Mouse (Mus musculus): Measurements from ENCODE around the gene Per1. TPM values are rescaled to one million over a fixed set of nuclear protein-coding genes. Genes with fewer than 3 reads are reported as not detected.

Per1 gene
- polyA plus RNA-seq, 1 experiment from 2014 or later = 30.0 TPM

DNA sequence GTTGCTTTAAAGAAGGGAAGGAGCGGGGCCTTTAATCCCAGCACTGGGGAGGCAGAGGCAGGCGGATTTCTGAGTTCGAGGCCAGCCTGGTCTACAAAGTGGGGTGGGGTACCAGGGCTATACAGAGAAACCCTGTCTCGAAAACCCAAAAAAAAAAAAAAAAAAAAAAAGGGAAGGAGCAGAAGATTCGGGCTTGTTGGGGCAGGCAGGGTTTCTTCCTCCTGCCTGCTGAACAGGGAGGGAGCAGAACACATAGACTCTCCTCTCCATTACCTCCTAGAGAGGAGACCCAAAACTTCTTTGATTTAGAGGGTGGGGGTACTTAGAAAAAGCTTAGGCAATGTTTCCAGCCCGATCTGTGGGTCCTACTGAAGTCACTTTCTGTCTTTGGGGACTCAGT, 40.3 kb downstream of the Per1 start:
- no peak overlapping the region for H3K4me2 ChIP-seq (replicated peaks; ENCODE audit: low read depth, low read length)
- no peaks in the 10 kb centered on the region for H3K9me3 ChIP-seq (ENCODE audit: low read length)
- H3K4me1 ChIP-seq (ENCODE audit: insufficient read depth, low read depth, low read length) = peaks cover 11% of the 10 kb centered on the region
- no peak overlapping the region for H3K9ac ChIP-seq (replicated peaks; ENCODE audit: low read depth)
- WGBS = 95% methylated on average over 6 of the region's 6 CpGs
- no peaks in the 10 kb centered on the region for H3K36me3 ChIP-seq (ENCODE audit: insufficient read depth, low read length)
- no peak overlapping the region for H3K27ac ChIP-seq (ENCODE audit: low read length)
- no peak overlapping the region for H3K4me3 ChIP-seq (ENCODE audit: low read depth, low read length)
- no peak for DNase-seq (ENCODE audit: low spot score)
- TF ChIP-seq CTCF (IDR thresholded peaks at IDR 0.05) (no peak), EP300 (IDR thresholded peaks at IDR 0.05) (no peak)
- no peak for ATAC-seq
- H3K27me3 ChIP-seq (replicated peaks; ENCODE audit: insufficient read depth, low read length) = no peaks in the 10 kb centered on the region

DNA sequence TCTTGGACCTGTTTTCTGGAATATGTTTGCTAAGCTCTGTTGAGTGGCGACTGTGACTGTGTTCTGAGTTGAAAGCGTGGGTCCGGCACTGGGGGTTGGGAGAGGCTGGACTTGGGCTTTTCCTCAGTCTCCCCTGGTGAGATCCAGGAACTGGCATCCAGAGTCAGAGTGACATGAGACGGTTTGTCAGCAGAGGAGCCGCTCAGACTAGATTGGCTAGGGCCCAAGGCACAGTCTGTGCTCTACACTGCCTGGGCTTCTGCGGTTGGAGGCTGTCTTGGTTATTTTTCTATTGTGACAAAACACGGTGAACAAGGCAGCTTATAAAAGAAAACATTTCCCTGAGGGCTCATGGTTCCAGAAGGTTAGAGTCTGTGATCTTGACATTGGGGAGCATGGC, 52.5 kb downstream of the Per1 start:
- DNase-seq (ENCODE audit: low spot score) (no peak), ATAC-seq (no peak)
- TF ChIP-seq EP300 (IDR thresholded peaks at IDR 0.05) = no peak
- no peak for TF ChIP-seq CTCF (IDR thresholded peaks at IDR 0.05)
- H3K27me3 ChIP-seq (replicated peaks; ENCODE audit: insufficient read depth, low read length) = no peaks in the 10 kb centered on the region
- H3K27ac ChIP-seq (ENCODE audit: low read length) = no peak overlapping the region
- H3K4me2 ChIP-seq (replicated peaks; ENCODE audit: low read depth, low read length) = no peak overlapping the region
- no peaks in the 10 kb centered on the region for H3K36me3 ChIP-seq (ENCODE audit: insufficient read depth, low read length)
- H3K9ac ChIP-seq (replicated peaks; ENCODE audit: low read depth) = no peak overlapping the region
- no peak overlapping the region for H3K4me3 ChIP-seq (ENCODE audit: low read depth, low read length)
- WGBS = 50% methylated on average over 7 of the region's 7 CpGs
- no peaks in the 10 kb centered on the region for H3K4me1 ChIP-seq (ENCODE audit: insufficient read depth, low read depth, low read length)
- no peaks in the 10 kb centered on the region for H3K9me3 ChIP-seq (ENCODE audit: low read length)

GRCm38 (mm10) chr11:69148451-69148960, 53.5 kb downstream of the Per1 start:
- Histone ChIP-seq H3K9ac (replicated peaks; ENCODE audit: low read depth) (no peak overlapping the region), H3K9me3 (ENCODE audit: low read length) (no peaks in the 10 kb centered on the region), H3K27ac (ENCODE audit: low read length) (no peak overlapping the region), H3K4me3 (ENCODE audit: low read depth, low read length) (no peak overlapping the region), H3K4me1 (ENCODE audit: insufficient read depth, low read depth, low read length) (no peaks in the 10 kb centered on the region), H3K36me3 (ENCODE audit: insufficient read depth, low read length) (no peaks in the 10 kb centered on the region), H3K4me2 (replicated peaks; ENCODE audit: low read depth, low read length) (no peak overlapping the region), H3K27me3 (replicated peaks; ENCODE audit: insufficient read depth, low read length) (no peaks in the 10 kb centered on the region)
- WGBS = 87% methylated on average over 5 of the region's 5 CpGs
- TF ChIP-seq CTCF (IDR thresholded peaks at IDR 0.05) = no peak
- no peak for TF ChIP-seq EP300 (IDR thresholded peaks at IDR 0.05)
- DNase-seq (ENCODE audit: low spot score) (no peak), ATAC-seq (no peak)

DNA sequence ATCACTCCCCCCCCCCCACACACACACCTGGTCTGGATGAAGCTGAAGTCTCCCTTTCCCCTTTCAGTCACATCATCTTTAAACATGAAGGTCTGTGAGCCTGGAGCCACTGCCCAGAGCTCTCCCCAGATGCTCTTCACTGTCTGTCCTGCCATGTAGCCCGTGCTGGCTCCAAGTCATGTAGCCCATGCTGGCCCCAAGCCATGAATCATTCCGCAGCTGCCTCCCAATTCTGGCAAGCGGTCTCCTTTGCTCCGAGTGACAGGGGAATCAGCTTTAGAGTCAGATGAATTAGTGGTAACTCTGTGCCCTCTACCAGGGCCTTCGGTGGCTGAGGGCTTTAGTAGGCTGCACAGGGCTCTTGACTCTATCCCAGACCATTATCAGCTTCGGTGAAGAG, 54.7 kb downstream of the Per1 start:
- Histone ChIP-seq H3K36me3 (ENCODE audit: insufficient read depth, low read length) (no peaks in the 10 kb centered on the region), H3K27ac (ENCODE audit: low read length) (no peak overlapping the region), H3K4me2 (replicated peaks; ENCODE audit: low read depth, low read length) (no peak overlapping the region), H3K9me3 (ENCODE audit: low read length) (no peaks in the 10 kb centered on the region), H3K4me3 (ENCODE audit: low read depth, low read length) (no peak overlapping the region), H3K9ac (replicated peaks; ENCODE audit: low read depth) (no peak overlapping the region), H3K27me3 (replicated peaks; ENCODE audit: insufficient read depth, low read length) (no peaks in the 10 kb centered on the region), H3K4me1 (ENCODE audit: insufficient read depth, low read depth, low read length) (no peaks in the 10 kb centered on the region)
- TF ChIP-seq CTCF (IDR thresholded peaks at IDR 0.05) (no peak), EP300 (IDR thresholded peaks at IDR 0.05) (no peak)
- WGBS = 59% methylated on average over 6 of the region's 6 CpGs
- DNase-seq (ENCODE audit: low spot score) = no peak
- no peak for ATAC-seq

GRCm38 (mm10) chr11:69150444-69150843, 55.4 kb downstream of the Per1 start:
- no peak overlapping the region for H3K4me3 ChIP-seq (ENCODE audit: low read depth, low read length)
- ATAC-seq = no peak

DNA sequence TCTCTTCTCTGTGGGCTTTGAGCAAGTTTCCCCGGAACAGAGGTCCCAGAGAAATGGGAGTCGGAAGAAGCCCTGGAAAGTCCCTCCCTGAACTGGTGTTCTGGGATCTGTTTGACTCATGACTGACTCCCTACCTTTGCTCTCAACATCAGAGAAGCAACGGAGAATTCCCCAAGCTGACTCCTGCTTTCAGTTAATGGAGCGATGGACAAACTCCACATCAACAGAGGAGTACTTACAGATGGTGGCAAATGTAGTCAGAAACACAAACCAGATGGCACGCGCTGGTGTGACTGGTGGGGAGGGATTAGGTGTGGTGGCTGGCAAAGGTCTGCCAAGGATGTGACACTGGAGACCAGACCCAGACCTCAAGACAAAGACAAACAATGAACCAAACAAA, 56.0 kb downstream of the Per1 start:
- TF ChIP-seq CTCF (IDR thresholded peaks at IDR 0.05) = no peak
- TF ChIP-seq EP300 (IDR thresholded peaks at IDR 0.05) = no peak
- no peak overlapping the region for H3K4me3 ChIP-seq (ENCODE audit: low read depth, low read length)
- H3K36me3 ChIP-seq (ENCODE audit: insufficient read depth, low read length) = no peaks in the 10 kb centered on the region
- no peaks in the 10 kb centered on the region for H3K4me1 ChIP-seq (ENCODE audit: insufficient read depth, low read depth, low read length)
- no peak overlapping the region for H3K9ac ChIP-seq (replicated peaks; ENCODE audit: low read depth)
- DNase-seq (ENCODE audit: low spot score) (no peak), ATAC-seq (no peak)
- H3K9me3 ChIP-seq (ENCODE audit: low read length) = no peaks in the 10 kb centered on the region
- H3K27ac ChIP-seq (ENCODE audit: low read length) = no peak overlapping the region
- H3K4me2 ChIP-seq (replicated peaks; ENCODE audit: low read depth, low read length) = peak overlapping the region; percentile 25; the same call in 1 of the 2 replicates
- H3K27me3 ChIP-seq (replicated peaks; ENCODE audit: insufficient read depth, low read length) = no peaks in the 10 kb centered on the region
- WGBS = 46% methylated on average over 6 of the region's 6 CpGs

More at GRCm38 (mm10) chr11:69150444-69150843, 55.4 kb downstream of the Per1 start:
- no peaks in the 10 kb centered on the region for H3K27me3 ChIP-seq (replicated peaks; ENCODE audit: insufficient read depth, low read length)
- 4% methylated on average over 7 of the region's 7 CpGs for WGBS
- peak overlapping the region; percentile 25; the same call in 1 of the 2 replicates for H3K4me2 ChIP-seq (replicated peaks; ENCODE audit: low read depth, low read length)
- peak; percentile 80 for DNase-seq (ENCODE audit: low spot score)
- H3K4me1 ChIP-seq (ENCODE audit: insufficient read depth, low read depth, low read length) = no peaks in the 10 kb centered on the region
- no peak overlapping the region for H3K9ac ChIP-seq (replicated peaks; ENCODE audit: low read depth)
- TF ChIP-seq EP300 (IDR thresholded peaks at IDR 0.05) (no peak), CTCF (IDR thresholded peaks at IDR 0.05) (peak; percentile 73)
- no peaks in the 10 kb centered on the region for H3K36me3 ChIP-seq (ENCODE audit: insufficient read depth, low read length)
- no peaks in the 10 kb centered on the region for H3K9me3 ChIP-seq (ENCODE audit: low read length)
- H3K27ac ChIP-seq (ENCODE audit: low read length) = no peak overlapping the region

- Histone ChIP-seq H3K27me3 (replicated peaks; ENCODE audit: insufficient read depth, low read length) (peaks cover 7% of the 10 kb centered on the region; the same call in 1 of the 2 replicates), H3K27ac (ENCODE audit: low read length) (no peak overlapping the region), H3K4me2 (replicated peaks; ENCODE audit: low read depth, low read length) (no peak overlapping the region), H3K9me3 (ENCODE audit: low read length) (no peaks in the 10 kb centered on the region), H3K9ac (replicated peaks; ENCODE audit: low read depth) (no peak overlapping the region), H3K4me1 (ENCODE audit: insufficient read depth, low read depth, low read length) (no peaks in the 10 kb centered on the region), H3K36me3 (ENCODE audit: insufficient read depth, low read length) (no peaks in the 10 kb centered on the region), H3K4me3 (ENCODE audit: low read depth, low read length) (no peak overlapping the region)
- TF ChIP-seq EP300 (IDR thresholded peaks at IDR 0.05) (no peak), CTCF (IDR thresholded peaks at IDR 0.05) (no peak)
- DNase-seq (ENCODE audit: low spot score) = no peak
- 74% methylated on average over 8 of the region's 8 CpGs for WGBS
- no peak for ATAC-seq
These were observed 58.8 kb downstream of the Per1 start for GRCm38 (mm10) chr11:69153831-69154230.
